Mouse (Mus musculus) small intestine, adult 2 months (tissue): Measurements from ENCODE around the gene Ltv1.

Experiments
- CTCF ChIP-seq: fragments of 200-500 bp; IDR thresholded peaks from 2 replicates; pipeline ENCODE4 v1.5.1; 2012; ENCODE audit warnings: low read depth, mild to moderate bottlenecking, control low read depth, inconsistent platforms, low read length, moderate library complexity, mixed read lengths; ENCODE audit not compliant: insufficient replicate concordance, insufficient read length; ENCODE audit errors: extremely low read depth
- POLR2A ChIP-seq: fragments of 200-500 bp; IDR thresholded peaks from 2 replicates; pipeline ENCODE4 v1.6.1; 2012; ENCODE audit warnings: low read depth, mild to moderate bottlenecking, control low read depth, inconsistent platforms, low read length, moderate library complexity

GRCm38 (mm10) chr10:13175866-13176265 lies 17.1 kb downstream of the Ltv1 start:
- no peak for TF ChIP-seq POLR2A
- TF ChIP-seq CTCF, result no peak
